Mouse (Mus musculus) C2C12 (cell line): ENCODE data around the gene Psrc1. TPM values are rescaled to one million over a fixed set of nuclear protein-coding genes. Genes with fewer than 3 reads are reported as not detected.

Experiments
- H3K27me3 ChIP-seq: one replicate; pipeline ENCODE4 v1.6.1; 2011; ENCODE audit not compliant: control insufficient read depth, insufficient read depth, insufficient read length
- H3K36me3 ChIP-seq: one replicate; pipeline ENCODE4 v1.6.1; 2011; ENCODE audit not compliant: control insufficient read depth, insufficient read depth
- H3K4me3 ChIP-seq: one replicate; pipeline ENCODE4 v1.5.1; 2011; ENCODE audit warnings: mild to moderate bottlenecking, control low read depth; ENCODE audit not compliant: poor library complexity, insufficient read depth, severe bottlenecking
- H3K79me2 ChIP-seq: one replicate; pipeline ENCODE4 v1.6.1; 2011; ENCODE audit not compliant: control insufficient read depth, insufficient read depth
- H3K79me3 ChIP-seq: one replicate; pipeline ENCODE4 v1.6.1; 2011; ENCODE audit warnings: low read depth, control low read depth
- H3ac ChIP-seq: one replicate; pipeline ENCODE3; 2011; ENCODE audit warnings: low read depth; ENCODE audit not compliant: control insufficient read depth, insufficient read length
- CEBPB ChIP-seq: IDR thresholded peaks from one replicate; pipeline ENCODE4 v1.6.1; 2011; ENCODE audit warnings: low read depth, mild to moderate bottlenecking, control low read depth, moderate library complexity
- CTCF ChIP-seq: IDR thresholded peaks from one replicate; pipeline ENCODE4 v1.5.1; 2011; ENCODE audit not compliant: control insufficient read depth, insufficient read depth, insufficient read length
- FOSL1 ChIP-seq: IDR thresholded peaks from one replicate; pipeline ENCODE4 v1.8.0; 2011; ENCODE audit warnings: mild to moderate bottlenecking, low read length; ENCODE audit not compliant: poor library complexity, insufficient read depth, severe bottlenecking
- MAX ChIP-seq: IDR thresholded peaks from one replicate; pipeline ENCODE4 v1.6.1; 2011; ENCODE audit warnings: mild to moderate bottlenecking, control low read depth
- MYOD1 ChIP-seq: IDR thresholded peaks from one replicate; pipeline ENCODE4 v1.6.1; 2011; ENCODE audit warnings: low read depth; ENCODE audit not compliant: control insufficient read depth, insufficient read length
- MYOG ChIP-seq: IDR thresholded peaks from one replicate; pipeline ENCODE4 v1.6.1; 2011; ENCODE audit not compliant: control insufficient read depth, insufficient read length; ENCODE audit errors: extremely low read depth
- USF1 ChIP-seq: IDR thresholded peaks from one replicate; pipeline ENCODE4 v1.6.1; 2011; ENCODE audit warnings: low read depth, mild to moderate bottlenecking, control low read depth, moderate library complexity
- polyA plus RNA-seq: library from polyadenylated mRNA; unstranded; fragments of >200 nt; fragmentation: generic; extraction: Trizol; gene quantifications from one replicate; pipeline ENCODE4 v1.2.1, GENCODE M21; 2012; ENCODE audit warnings: missing spikeins

The Psrc1 gene
- polyA plus RNA-seq, 1 experiment, result 27.9 TPM

DNA sequence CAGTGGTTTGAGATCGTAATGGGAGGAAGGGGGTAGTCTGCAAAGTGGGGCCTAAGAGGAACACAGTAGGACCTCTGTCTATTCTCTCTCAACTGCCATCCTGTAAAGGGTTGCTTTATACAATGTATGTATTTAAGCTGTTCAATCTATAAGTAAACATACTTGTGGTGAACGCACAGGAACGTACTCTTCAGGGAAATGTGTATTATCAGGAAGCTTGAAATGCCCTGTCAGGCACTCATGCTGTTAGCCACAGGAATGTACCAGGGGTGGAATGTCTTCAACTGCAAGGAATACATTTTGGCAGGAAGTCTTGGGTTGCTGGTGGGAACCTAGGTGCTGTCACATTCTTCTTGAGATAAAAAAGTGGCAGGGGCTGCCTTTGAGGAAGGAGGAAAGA, 10.9 kb upstream of the Psrc1 start:
- no peaks in the 10 kb centered on the region for H3K36me3 ChIP-seq
- peaks cover 62% of the 10 kb centered on the region for H3K27me3 ChIP-seq
- H3ac ChIP-seq, result no peak overlapping the region
- no peak overlapping the region for H3K4me3 ChIP-seq
- H3K79me2 ChIP-seq, result no peaks in the 10 kb centered on the region
- H3K79me3 ChIP-seq, result no peaks in the 10 kb centered on the region
- TF ChIP-seq FOSL1, result no peak
- no peak for TF ChIP-seq CEBPB
- TF ChIP-seq MYOD1, result no peak
- TF ChIP-seq MAX, result no peak
- no peak for TF ChIP-seq CTCF
- no peak for TF ChIP-seq USF1
- no peak for TF ChIP-seq MYOG

DNA sequence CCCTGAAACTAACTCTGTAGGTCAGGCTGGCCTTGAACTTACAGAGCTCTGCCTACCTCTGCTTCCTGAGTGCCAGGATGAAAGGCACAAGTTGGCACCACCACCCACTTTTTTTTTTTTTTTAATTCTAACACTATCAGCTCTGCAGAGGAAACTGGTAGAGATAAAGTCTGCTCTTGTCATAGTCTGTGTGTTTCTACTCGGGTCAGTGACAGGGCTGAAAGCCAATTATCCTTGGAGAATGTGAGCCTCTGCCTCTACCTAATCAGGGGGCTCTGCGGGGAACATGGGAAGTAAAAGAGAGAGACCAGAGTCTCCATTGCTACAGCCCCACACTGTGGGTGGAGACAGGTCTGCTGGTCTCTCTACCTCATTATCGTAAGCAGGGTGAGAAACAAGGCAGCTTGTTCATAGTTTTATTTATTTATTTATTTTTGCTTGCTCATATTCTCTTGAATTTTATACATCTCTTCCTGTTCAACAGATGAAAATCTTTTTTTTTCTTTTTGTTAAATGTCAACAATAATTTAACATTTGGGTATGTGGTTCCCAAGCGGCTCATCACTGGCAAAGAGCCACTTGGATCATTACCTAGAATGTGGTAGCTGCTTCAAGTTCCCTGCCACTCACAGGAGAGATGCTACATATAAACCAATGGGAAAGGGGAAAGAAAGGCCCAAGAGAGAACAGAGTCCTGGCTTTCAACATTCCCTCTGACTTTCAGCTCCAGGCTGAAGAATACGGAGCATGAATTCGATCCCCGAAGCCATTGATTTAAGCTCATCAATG, 4.6 kb upstream of the Psrc1 start:
- H3K27me3 ChIP-seq, result peaks cover 27% of the 10 kb centered on the region
- H3K79me3 ChIP-seq, result no peaks in the 10 kb centered on the region
- H3K36me3 ChIP-seq, result no peaks in the 10 kb centered on the region
- no peaks in the 10 kb centered on the region for H3K79me2 ChIP-seq
- no peak overlapping the region for H3K4me3 ChIP-seq
- H3ac ChIP-seq, result no peak overlapping the region
- TF ChIP-seq MYOD1, result no peak
- TF ChIP-seq CEBPB, result no peak
- TF ChIP-seq MAX, result no peak
- no peak for TF ChIP-seq MYOG
- no peak for TF ChIP-seq USF1
- no peak for TF ChIP-seq CTCF
- TF ChIP-seq FOSL1, result no peak

DNA sequence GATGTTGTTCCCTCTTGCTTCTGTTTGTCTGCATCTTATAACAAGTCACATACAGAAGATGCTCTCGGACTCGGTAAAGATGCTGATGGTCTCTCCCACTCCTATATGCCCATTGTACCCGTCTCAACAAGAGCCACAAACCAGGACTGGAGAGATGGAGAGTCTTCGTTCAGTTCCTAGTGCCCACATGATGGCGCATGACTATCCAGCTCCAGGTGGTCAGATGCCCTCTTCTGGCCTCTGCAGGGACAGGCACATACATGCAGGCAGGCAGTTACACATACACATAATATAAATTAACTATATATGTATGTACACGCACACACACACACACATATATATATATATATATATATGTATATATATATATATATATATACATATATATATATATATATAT, 2.9 kb upstream of the Psrc1 start:
- Histone ChIP-seq H3K79me3 (peaks cover 2% of the 10 kb centered on the region), H3K27me3 (peaks cover 14% of the 10 kb centered on the region), H3K79me2 (peaks cover 14% of the 10 kb centered on the region), H3K4me3 (no peak overlapping the region), H3ac (no peak overlapping the region), H3K36me3 (no peaks in the 10 kb centered on the region)
- TF ChIP-seq MYOD1, result no peak
- TF ChIP-seq CTCF, result peak; percentile 62
- TF ChIP-seq MYOG, result no peak
- TF ChIP-seq MAX, result no peak
- no peak for TF ChIP-seq USF1
- no peak for TF ChIP-seq FOSL1

DNA sequence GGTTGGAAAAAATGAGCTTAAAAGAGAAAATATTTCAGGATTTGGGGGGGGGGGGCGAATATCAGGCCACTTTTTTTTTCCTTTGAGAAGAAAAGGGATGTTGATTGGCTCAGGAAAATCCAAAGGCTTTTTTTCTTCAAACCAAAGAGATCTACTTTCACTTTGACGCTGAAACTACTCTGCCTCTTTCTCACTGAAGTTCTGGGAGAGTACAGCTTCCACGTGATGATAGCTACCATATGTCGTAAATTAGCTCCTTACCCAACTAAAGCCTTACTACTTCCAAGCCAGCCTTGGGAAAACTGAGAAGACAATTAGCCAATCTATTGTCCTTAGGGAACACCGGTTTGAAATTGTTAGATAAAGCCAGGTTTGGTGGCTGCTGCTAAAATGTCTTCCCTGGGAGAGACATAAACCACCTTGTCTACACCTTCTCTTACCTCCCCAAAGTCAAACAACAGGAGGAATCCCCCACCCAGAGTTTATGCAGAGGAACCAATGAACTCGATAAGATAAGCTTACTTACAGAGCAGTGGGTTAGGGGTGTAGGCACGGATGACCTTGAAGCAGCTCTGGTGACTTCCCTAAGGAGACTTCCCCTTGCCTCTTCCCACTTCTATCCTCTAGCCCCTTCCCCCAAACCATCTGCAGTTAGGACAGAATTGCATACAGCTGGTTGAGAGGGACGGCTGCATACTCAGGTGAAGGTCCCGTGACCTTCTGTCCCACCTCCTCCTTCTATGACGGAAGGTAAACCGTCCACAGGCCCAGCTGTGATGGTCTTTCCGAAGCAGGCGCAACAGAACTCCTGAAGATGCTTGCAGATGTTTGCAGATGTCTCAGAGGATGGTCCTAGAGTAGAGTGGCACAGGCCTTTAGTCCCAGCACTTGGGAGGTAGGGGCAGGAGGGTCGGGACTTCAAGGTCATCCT, 1.4 kb upstream of the Psrc1 start:
- H3ac ChIP-seq, result no peak overlapping the region
- no peak overlapping the region for H3K4me3 ChIP-seq
- H3K79me3 ChIP-seq, result peaks cover 2% of the 10 kb centered on the region
- TF ChIP-seq USF1 (peak; percentile 26), MYOG (no peak), CEBPB (no peak), CTCF (no peak), FOSL1 (no peak), MAX (no peak), MYOD1 (no peak)
- H3K36me3 ChIP-seq, result peaks cover 11% of the 10 kb centered on the region
- H3K27me3 ChIP-seq, result peaks cover 9% of the 10 kb centered on the region
- H3K79me2 ChIP-seq, result peaks cover 14% of the 10 kb centered on the region

DNA sequence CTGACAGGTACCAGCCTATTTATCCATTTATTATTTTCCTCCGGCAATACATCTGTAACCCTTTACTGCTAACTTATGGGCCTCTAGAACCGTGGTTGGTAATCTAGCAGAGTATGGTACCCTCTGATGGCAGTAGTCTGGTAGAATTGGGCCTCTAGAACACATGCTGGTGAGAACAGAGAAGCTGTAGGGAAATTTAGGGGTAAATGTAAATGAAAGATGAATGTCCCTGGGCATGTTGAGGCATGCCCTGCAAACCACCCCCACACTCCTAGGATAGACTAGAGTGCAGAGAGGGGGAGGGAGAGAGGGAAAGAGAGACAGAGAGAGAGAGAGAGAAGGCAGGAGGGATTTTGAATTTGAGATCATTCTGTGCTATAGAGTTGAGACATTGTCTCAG, 786 bp downstream of the Psrc1 start:
- TF ChIP-seq MYOG (no peak), USF1 (no peak), CEBPB (no peak), CTCF (no peak), FOSL1 (no peak), MAX (no peak), MYOD1 (no peak)
- Histone ChIP-seq H3K79me3 (peaks cover 2% of the 10 kb centered on the region), H3K36me3 (peaks cover 17% of the 10 kb centered on the region), H3ac (peak overlapping the region; percentile 12), H3K79me2 (peaks cover 14% of the 10 kb centered on the region), H3K4me3 (peak overlapping the region; percentile 43), H3K27me3 (no peaks in the 10 kb centered on the region)
